Mouse (Mus musculus): Measurements from ENCODE around the gene Hist3h2a. TPM values are rescaled to one million over a fixed set of nuclear protein-coding genes. Genes with fewer than 3 reads are reported as not detected.

Gene Hist3h2a
- total RNA-seq (2021), result 10 to 100 TPM; 62.2 to 64.8 TPM

DNA sequence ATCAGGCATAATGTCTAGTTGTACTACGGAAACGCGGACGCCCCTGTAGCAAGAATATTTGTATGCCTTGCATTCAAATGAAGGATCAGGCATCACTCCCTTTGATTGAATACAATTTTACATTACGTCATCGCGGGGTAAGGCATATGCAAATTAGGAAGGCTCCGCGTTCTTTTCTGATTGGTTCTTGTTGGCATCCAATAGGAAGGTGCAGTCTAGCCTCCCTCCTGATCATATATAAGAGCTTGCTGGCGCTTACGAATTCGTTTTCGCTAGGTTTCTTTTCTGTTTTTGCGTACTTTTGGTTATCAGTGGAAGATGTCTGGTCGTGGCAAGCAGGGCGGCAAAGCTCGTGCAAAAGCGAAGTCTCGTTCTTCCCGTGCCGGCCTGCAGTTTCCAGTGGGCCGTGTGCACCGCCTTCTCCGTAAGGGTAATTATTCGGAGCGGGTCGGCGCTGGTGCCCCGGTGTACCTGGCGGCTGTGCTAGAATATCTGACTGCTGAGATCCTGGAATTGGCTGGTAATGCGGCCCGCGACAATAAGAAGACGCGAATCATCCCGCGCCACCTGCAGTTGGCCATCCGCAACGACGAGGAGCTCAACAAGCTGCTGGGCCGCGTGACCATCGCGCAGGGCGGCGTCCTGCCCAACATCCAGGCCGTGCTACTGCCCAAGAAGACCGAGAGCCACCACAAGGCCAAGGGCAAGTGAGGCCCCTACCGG lies at the start of gene Hist3h2a, which contains the start of gene Trim17:
Gene Hist3h2a (plus strand): TSS at position 266 of the 723 bp plus-strand sequence.
Gene Trim17 (plus strand): TSS at position 266 of the 723 bp plus-strand sequence.
- intact Hi-C loops (cut with DNase I), result no loop called here
- peak; percentile 90 to 99 for DNase-seq (ENCODE audit: low spot score in 2 of 2)

DNA sequence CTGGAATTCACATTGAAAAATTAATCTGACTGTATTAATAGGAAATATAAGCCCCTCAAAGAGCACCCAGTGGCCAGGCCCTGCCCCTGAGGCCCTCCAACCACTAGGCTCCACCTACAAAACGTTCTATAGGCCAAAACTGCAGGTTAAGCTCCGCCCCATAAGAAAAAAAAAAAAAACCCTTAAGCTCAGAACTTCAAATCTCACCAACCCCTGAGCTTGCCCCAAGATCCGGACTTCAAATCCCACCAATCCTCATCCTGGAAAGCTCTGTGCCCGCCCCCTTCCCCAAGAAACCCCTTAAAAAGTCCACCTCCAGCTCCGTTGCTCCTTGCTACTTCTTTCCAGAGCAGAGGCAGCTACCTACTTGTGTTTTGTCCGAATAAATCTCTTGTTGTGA lies 49.6 kb upstream of the Hist3h2a start:
- intact Hi-C loops (cut with DNase I), result no loop called here
- peak in 1 of 2 experiments; percentile 9 for DNase-seq (ENCODE audit: low spot score in 2 of 2)

- intact Hi-C loops (cut with DNase I), result loop anchor here (5.0 to 10.0 kb wide), 2 partner anchors 384 to 509 kb away; no protein-coding TSS in a partner anchor
- no peak for DNase-seq (ENCODE audit: low spot score in 2 of 2)
Measured at GRCm38 (mm10) chr11:58913776-58914175, 40.7 kb upstream of the Hist3h2a start.

- no peak for DNase-seq (ENCODE audit: low spot score in 2 of 2)
- intact Hi-C loops (cut with DNase I), result loop anchor here (5.0 to 10.0 kb wide), 2 partner anchors 383 to 510 kb away; no protein-coding TSS in a partner anchor
Measured at GRCm38 (mm10) chr11:58914461-58915028, 39.9 kb upstream of the Hist3h2a start.

DNA sequence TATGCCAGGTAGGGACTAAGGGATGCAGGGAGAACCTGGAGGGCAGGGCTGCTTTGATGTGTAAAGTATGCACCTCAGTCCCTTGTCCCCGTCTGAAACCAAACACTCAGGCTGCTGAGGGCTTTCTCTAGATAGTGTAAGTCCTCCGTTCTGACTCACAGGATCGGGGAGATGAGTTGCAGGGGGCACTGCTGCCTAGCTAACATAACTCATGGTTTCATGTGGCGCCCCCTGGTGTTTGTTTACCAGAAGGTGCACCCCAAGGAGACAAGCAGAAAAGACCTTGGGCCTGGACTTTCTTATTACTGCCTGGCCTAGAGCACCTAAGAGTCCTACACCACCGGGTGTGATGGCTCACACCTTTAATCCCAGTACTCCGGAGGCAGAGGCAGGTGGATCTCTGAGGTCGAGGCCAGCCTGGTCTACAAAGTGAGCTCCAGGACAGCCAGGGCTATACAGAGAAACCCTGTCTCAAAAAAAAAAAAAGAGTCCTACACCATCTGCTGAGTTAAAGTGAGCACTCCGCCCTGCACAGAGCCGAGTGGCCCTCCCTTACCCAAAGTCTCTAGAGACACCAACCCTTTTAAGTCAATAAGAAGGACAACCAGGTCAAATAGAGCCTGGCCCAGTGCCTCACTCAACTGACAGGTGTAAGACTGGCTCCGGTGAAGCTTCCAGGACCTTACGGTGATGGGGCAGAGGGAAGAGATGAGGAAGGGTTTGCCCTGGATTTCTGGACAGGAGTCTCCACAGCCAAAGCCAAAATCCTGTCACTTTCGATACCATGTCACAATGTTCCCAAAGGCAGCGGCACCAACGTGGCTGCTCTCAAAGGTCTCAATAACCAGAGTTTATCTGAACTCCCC lies 37.4 kb upstream of the Hist3h2a start:
- intact Hi-C loops (cut with DNase I), result loop anchor here (10.0 kb wide), 1 partner anchor 512 kb away; no protein-coding TSS in a partner anchor
- no peak for DNase-seq (ENCODE audit: low spot score in 2 of 2)

- intact Hi-C loops (cut with DNase I), result loop anchor here (10.0 kb wide), 1 partner anchor 513 kb away; no protein-coding TSS in a partner anchor
- no peak for DNase-seq (ENCODE audit: low spot score in 2 of 2)
Measured at GRCm38 (mm10) chr11:58917745-58918366, 36.6 kb upstream of the Hist3h2a start, which contains the start of gene Btnl10. Gene Btnl10, plus strand, starts transcription at chr11:58917908.

DNA sequence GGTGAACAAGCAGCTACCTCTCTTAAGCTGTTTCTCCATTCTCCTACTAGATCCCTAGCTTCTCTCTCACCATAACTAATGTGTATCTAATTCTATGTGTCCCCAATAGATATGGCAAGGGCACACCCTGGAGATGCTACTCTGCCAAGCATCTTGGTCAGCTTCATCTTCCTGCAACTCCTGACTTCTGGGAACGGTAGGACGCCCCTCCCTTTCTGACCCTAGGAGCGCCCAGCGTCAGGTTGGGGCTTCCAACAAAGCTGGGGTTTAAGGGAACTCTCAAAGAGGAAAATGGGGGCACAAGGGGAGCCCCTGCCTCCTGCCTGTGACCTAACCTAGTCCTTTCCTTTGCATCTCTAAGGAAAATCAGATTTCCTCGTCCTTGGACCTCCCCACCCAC lies 35.7 kb upstream of the Hist3h2a start:
- DNase-seq (ENCODE audit: low spot score in 2 of 2), result no peak
- intact Hi-C loops (cut with DNase I), result loop anchor here (10.0 kb wide), 1 partner anchor 514 kb away; no protein-coding TSS in a partner anchor

- intact Hi-C loops (cut with DNase I), result no loop called here
- DNase-seq (ENCODE audit: low spot score in 2 of 2), result no peak
Measured at GRCm38 (mm10) chr11:58922420-58922819, 32.1 kb upstream of the Hist3h2a start.

- DNase-seq (ENCODE audit: low spot score in 2 of 2), result no peak
- intact Hi-C loops (cut with DNase I), result no loop called here
Measured at GRCm38 (mm10) chr11:58926651-58927050, 27.8 kb upstream of the Hist3h2a start.

GRCm38 (mm10) chr11:58927053-58927452 lies 27.4 kb upstream of the Hist3h2a start:
- intact Hi-C loops (cut with DNase I), result no loop called here
- DNase-seq (ENCODE audit: low spot score in 2 of 2), result no peak

- intact Hi-C loops (cut with DNase I), result no loop called here
- DNase-seq (ENCODE audit: low spot score in 2 of 2), result peak in 1 of 2 experiments; percentile 38
Measured at GRCm38 (mm10) chr11:58927790-58928651, 26.5 kb upstream of the Hist3h2a start.

GRCm38 (mm10) chr11:58929055-58929454 lies 25.4 kb upstream of the Hist3h2a start:
- DNase-seq (ENCODE audit: low spot score in 2 of 2), result no peak
- intact Hi-C loops (cut with DNase I), result no loop called here

DNA sequence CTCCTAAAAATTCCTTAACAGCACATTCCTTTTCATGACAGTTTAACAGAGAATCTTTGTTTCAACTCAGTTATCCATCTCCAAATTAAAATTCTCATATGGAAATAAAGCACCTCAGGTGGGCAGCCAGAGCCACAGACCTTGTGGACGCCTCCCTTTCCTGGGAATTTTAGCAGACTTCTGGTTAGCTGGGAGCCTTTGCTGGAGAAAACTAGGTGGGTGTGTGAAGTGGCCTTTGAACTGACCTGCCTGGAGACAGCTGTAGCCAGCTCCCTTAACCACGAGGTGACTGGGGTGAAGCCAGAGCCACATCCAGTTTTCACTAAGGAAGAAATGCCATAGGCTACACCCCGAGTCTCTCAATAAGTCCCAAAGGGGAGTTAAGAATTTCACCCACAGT lies 24.8 kb upstream of the Hist3h2a start:
- DNase-seq (ENCODE audit: low spot score in 2 of 2), result no peak
- intact Hi-C loops (cut with DNase I), result no loop called here

- DNase-seq (ENCODE audit: low spot score in 2 of 2), result no peak
- intact Hi-C loops (cut with DNase I), result no loop called here
Measured at GRCm38 (mm10) chr11:58930254-58930653, 24.2 kb upstream of the Hist3h2a start.

- no peak for DNase-seq (ENCODE audit: low spot score in 2 of 2)
- intact Hi-C loops (cut with DNase I), result no loop called here
Measured at GRCm38 (mm10) chr11:58931576-58931975, 22.9 kb upstream of the Hist3h2a start.

DNA sequence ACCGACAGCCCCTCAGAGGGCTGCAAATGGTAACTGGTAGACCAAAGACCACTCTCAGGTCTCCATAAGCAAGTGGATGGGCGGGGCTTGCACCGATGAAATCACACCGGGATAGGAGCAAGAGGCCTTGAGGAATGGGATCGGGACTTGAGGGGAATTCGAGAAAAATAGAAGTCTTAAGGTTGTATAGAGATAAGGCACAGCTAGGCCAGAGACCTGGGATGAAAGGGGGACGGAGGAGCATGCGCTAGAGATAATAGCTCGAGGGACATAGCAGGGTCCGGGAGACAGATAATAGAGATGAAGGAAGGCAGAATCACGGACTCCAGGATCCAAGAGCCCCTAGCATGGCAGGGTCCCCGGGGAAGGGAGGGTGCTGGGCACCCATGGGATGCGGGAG lies 16.6 kb upstream of the Hist3h2a start:
- no peak for DNase-seq (ENCODE audit: low spot score in 2 of 2)
- intact Hi-C loops (cut with DNase I), result no loop called here

- peak; percentile 91 to 95 for DNase-seq (ENCODE audit: low spot score in 2 of 2)
- intact Hi-C loops (cut with DNase I), result no loop called here
Measured at GRCm38 (mm10) chr11:58938322-58939087, 16.0 kb upstream of the Hist3h2a start, which contains the start of gene Rnf187. Gene Rnf187, minus strand, starts transcription at chr11:58938916.

DNA sequence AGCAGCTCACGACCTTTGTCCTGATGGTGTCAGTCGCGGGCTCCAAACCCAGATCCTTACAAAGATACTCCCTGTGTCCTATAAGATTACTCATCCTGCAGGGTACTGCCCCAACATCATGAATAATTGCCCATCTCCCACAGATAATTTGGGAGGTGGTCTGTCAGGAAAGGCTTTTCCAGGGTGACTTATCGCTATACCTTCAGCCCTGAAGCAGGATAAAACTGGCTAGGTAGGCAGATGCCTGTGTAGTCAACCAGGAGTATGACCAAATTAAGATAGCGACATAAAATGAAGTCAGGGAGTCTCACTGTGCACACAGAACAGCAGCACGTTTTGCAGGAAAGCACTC lies 15.4 kb upstream of the Hist3h2a start:
- no peak for DNase-seq (ENCODE audit: low spot score in 2 of 2)
- intact Hi-C loops (cut with DNase I), result no loop called here

Measured in left cerebral cortex, postnatal 25 days (tissue).